Mouse (Mus musculus): ENCODE results near the gene Egfem1.

Egfem1 gene

GRCm38 (mm10) chr3:29135176-29136064 is 53.6 kb downstream of the Egfem1 start:
- DNase-seq: no peak

- no peak for DNase-seq
Observed at GRCm38 (mm10) chr3:29136065-29136955, 54.5 kb downstream of the Egfem1 start.

GRCm38 (mm10) chr3:29168401-29168800 is 86.6 kb downstream of the Egfem1 start:
- no peak for DNase-seq

GRCm38 (mm10) chr3:29169003-29169402 is 87.2 kb downstream of the Egfem1 start:
- DNase-seq: no peak

GRCm38 (mm10) chr3:29176991-29177390 is 95.2 kb downstream of the Egfem1 start:
- DNase-seq: no peak

- no peak for DNase-seq
Observed at GRCm38 (mm10) chr3:29182988-29183387, 101.2 kb downstream of the Egfem1 start.

GRCm38 (mm10) chr3:29183615-29184198 is 101.9 kb downstream of the Egfem1 start:
- no peak for DNase-seq

GRCm38 (mm10) chr3:29184486-29185241 is 102.8 kb downstream of the Egfem1 start:
- no peak for DNase-seq

GRCm38 (mm10) chr3:29190263-29190662 is 108.4 kb downstream of the Egfem1 start:
- DNase-seq: no peak

- no peak for DNase-seq
Observed at GRCm38 (mm10) chr3:29197727-29198512, 116.1 kb downstream of the Egfem1 start.

GRCm38 (mm10) chr3:29200601-29201000 is 118.8 kb downstream of the Egfem1 start:
- no peak for DNase-seq

GRCm38 (mm10) chr3:29202536-29202935 is 120.7 kb downstream of the Egfem1 start:
- DNase-seq: no peak

- DNase-seq: no peak
Observed at GRCm38 (mm10) chr3:29222414-29222813, 140.6 kb downstream of the Egfem1 start.

- no peak for DNase-seq
Observed at GRCm38 (mm10) chr3:29229712-29230111, 147.9 kb downstream of the Egfem1 start.

GRCm38 (mm10) chr3:29235477-29235876 is 153.7 kb downstream of the Egfem1 start:
- DNase-seq: no peak

- DNase-seq: no peak
Observed at GRCm38 (mm10) chr3:29236517-29236916, 154.7 kb downstream of the Egfem1 start.

- no peak for DNase-seq
Observed at GRCm38 (mm10) chr3:29243600-29243999, 161.8 kb downstream of the Egfem1 start.

- no peak for DNase-seq
Observed at GRCm38 (mm10) chr3:29291633-29292032, 209.8 kb downstream of the Egfem1 start.

- DNase-seq: no peak
Observed at GRCm38 (mm10) chr3:29292251-29292650, 210.4 kb downstream of the Egfem1 start.

GRCm38 (mm10) chr3:29293230-29293629 is 211.4 kb downstream of the Egfem1 start:
- DNase-seq: no peak

GRCm38 (mm10) chr3:29342223-29342791 is 260.5 kb downstream of the Egfem1 start:
- no peak for DNase-seq

Data from thymus, postnatal 14 days (tissue).